Mouse (Mus musculus) liver (tissue): Measurements from ENCODE around the gene Rab11fip3.

Experiments used
- DNase-seq: peaks from one replicate; pipeline ENCODE4 v3.0.0-alpha.2; 2020; ENCODE audit warnings: mixed read lengths

Rab11fip3 gene

GRCm38 (mm10) chr17:25985306-25986294, 83.8 kb downstream of the Rab11fip3 start, which contains the start of gene Capn15:
Gene Capn15 (minus strand): TSS chr17:25985796.
- peak; percentile 90 for DNase-seq

GRCm38 (mm10) chr17:25984556-25985305, 84.6 kb downstream of the Rab11fip3 start:
- DNase-seq = no peak

GRCm38 (mm10) chr17:25984066-25984465, 85.3 kb downstream of the Rab11fip3 start:
- no peak for DNase-seq

GRCm38 (mm10) chr17:25982913-25983312, 86.4 kb downstream of the Rab11fip3 start:
- no peak for DNase-seq

GRCm38 (mm10) chr17:25980854-25981253, 88.5 kb downstream of the Rab11fip3 start:
- no peak for DNase-seq

GRCm38 (mm10) chr17:25979829-25980738, 89.3 kb downstream of the Rab11fip3 start:
- no peak for DNase-seq

GRCm38 (mm10) chr17:25970954-25971707, 98.2 kb downstream of the Rab11fip3 start:
- no peak for DNase-seq

- no peak for DNase-seq
Measured at GRCm38 (mm10) chr17:25970448-25970847, 98.9 kb downstream of the Rab11fip3 start.

GRCm38 (mm10) chr17:25968176-25968575, 101.2 kb downstream of the Rab11fip3 start:
- peak; percentile 51 for DNase-seq

GRCm38 (mm10) chr17:25967652-25968051, 101.7 kb downstream of the Rab11fip3 start:
- DNase-seq = no peak

- no peak for DNase-seq
Measured at GRCm38 (mm10) chr17:25964271-25964670, 105.1 kb downstream of the Rab11fip3 start.

- peak; percentile 60 for DNase-seq
Measured at GRCm38 (mm10) chr17:25962413-25962905, 106.9 kb downstream of the Rab11fip3 start.

- peak; percentile 90 for DNase-seq
Measured at GRCm38 (mm10) chr17:25961566-25961965, 107.8 kb downstream of the Rab11fip3 start.

GRCm38 (mm10) chr17:25959630-25960467, 109.5 kb downstream of the Rab11fip3 start:
- peak; percentile 4 for DNase-seq

GRCm38 (mm10) chr17:25958771-25959494, 110.4 kb downstream of the Rab11fip3 start:
- no peak for DNase-seq

GRCm38 (mm10) chr17:25957586-25958051, 111.7 kb downstream of the Rab11fip3 start:
- DNase-seq = no peak

- DNase-seq = no peak
Measured at GRCm38 (mm10) chr17:25956631-25957030, 112.7 kb downstream of the Rab11fip3 start.

GRCm38 (mm10) chr17:25956201-25956600, 113.2 kb downstream of the Rab11fip3 start:
- DNase-seq = no peak

- DNase-seq = no peak
Measured at GRCm38 (mm10) chr17:25955736-25956135, 113.6 kb downstream of the Rab11fip3 start.

GRCm38 (mm10) chr17:25954671-25955070, 114.7 kb downstream of the Rab11fip3 start:
- DNase-seq = no peak
